In the genomic region with DNA sequence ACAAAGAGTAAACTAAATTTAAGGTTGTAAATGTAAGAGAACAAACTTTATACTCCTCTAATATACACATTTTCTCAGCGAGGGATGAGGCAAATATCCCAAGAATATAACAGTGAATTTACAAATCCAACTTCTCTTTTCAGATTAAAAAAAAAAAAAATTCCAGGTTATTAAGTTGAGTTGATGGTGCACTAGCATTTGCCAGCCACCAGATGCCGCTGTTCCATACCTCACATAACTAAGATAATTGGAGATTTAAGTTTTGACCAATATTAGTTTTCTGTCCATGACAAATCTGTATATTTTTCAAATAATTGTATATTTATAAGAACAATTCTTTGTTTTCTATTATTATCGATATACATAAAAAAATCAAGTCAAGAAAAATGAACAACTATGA, we compare ENCODE assay signal across 8 mouse cellular contexts.
A peak's percentile ranks its signal among the peaks of the same experiment; 100 is the strongest.
DNase-seq lines count a peak whose midpoint lies in the region.

No protein-coding gene starts in this region.

- DNase-seq in cerebellum, postnatal 36 days, result peak; percentile 6 to 12
- DNase-seq in cerebellum, adult 11 months, result no peak
- DNase-seq in left cerebral cortex, postnatal 4 days, result peak; percentile 18
- no peak for DNase-seq in left cerebral cortex, adult 11 months (ENCODE audit: low spot score)
- DNase-seq in adrenal gland, postnatal 36 days, result peak; percentile 21 to 39
- DNase-seq in lung, postnatal 36 days, result peak; percentile 3
- no peak for DNase-seq in layer of hippocampus, adult 8-10 months (ENCODE audit: low spot score in 2 of 2)
- no peak for DNase-seq in thymus, postnatal 14 days

- intact Hi-C loops in left cerebral cortex, postnatal 4 days (cut with DNase I), result loop anchor here (5.0 kb wide), 1 partner anchor 1403 kb away; no protein-coding TSS in a partner anchor

Comparison
In these comparisons a context has a peak if more than half of its experiments do, and no peak if none do; other contexts are left out.
1. DNase-seq: peak in cerebellum, postnatal 36 days (2 of 2), left cerebral cortex, postnatal 4 days (single experiment), adrenal gland, postnatal 36 days (2 of 2) and lung, postnatal 36 days (single experiment); none in cerebellum, adult 11 months (single experiment), left cerebral cortex, adult 11 months (single experiment), layer of hippocampus, adult 8-10 months (0 of 2) and thymus, postnatal 14 days (single experiment).